Mouse (Mus musculus) kidney, adult 9 months (tissue): ENCODE results near the gene Ormdl1.
A peak's percentile ranks its signal among the peaks of the same experiment; 100 is the strongest.
"Not testable (repeated sequence)": the region's sequence is repeated elsewhere in the genome, so short reads cannot be mapped to it uniquely, and the experiment has no call there.

Experiments used
- DNase-seq: peaks from one replicate; pipeline ENCODE4 v3.0.0; 2022

Gene Ormdl1

DNA sequence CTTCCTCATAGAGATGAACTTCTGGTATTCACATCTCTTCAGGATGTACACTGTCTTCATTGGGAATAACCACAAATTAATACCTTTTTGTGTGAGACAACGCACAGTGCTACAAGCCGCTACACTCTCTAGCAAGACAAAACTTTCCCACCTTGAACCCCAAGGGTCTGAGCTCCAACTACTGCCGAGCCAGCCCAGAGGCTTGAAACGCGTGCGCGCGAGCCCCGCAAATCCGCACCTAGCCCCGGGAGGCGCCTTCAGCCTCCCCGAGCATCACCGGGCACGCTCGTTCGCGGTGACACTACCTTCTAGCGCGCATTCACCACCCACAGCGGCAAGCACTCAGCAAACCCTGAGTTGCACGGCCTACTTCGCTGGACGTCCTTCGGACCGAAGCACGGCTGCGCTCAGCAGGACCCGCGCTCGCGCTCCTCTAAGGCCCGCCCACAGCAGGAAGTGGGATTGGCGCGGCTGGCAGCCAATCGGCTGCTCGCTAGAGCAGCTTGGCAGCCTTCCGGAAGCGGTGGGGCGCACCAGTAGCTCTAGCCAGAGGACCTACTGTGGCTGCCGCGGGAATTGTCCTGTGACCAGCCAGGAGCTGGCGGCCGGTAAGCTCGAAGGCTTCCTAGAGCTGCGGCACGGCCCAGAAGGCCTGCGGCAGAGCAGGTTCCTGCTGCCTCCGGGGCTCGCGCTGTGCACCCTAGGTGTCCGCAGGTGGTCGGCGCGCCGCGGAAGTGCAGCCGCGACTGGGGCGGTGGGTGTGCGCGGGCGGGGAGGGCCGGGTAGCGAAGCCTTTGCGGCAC is at the start of gene Ormdl1, which contains the start of the genes Pms1 and Gm28778:
Ormdl1 (plus strand) TSS at position 515 of the 803 bp plus-strand sequence.
Pms1 (minus strand) TSS at position 438 of the 803 bp plus-strand sequence.
Gm28778 (plus strand) TSS at position 531 of the 803 bp plus-strand sequence.
- peak; percentile 97 for DNase-seq

DNA sequence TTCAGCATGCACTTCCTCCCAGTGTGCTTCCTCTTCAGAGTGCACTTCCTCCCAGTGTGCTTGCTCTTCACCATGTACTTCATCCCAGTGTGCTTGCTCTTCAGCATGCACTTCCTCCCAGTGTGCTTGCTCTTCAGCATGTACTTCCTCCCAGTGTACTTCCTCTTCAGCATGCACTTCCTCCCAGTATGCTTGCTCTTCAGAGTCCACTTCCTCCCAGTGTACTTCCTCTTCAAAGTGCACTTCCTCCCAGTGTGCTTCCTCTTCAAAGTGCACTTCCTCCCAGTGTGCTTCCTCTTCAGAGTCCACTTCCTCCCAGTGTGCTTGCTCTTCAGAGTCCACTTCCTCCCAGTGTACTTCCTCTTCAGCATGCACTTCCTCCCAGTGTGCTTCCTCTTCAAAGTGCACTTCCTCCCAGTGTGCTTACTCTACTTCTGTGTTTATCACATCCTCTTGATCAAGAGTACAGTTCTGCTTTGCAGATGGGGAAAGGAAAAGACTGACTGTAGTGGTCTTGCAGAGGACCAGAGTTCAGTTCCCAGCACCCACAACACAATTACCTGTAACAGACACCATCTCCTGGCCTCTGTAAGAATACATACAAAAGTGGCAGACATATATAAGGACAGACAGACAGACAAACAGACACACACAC is 31.8 kb upstream of the Ormdl1 start:
- DNase-seq, result not testable (repeated sequence)

DNA sequence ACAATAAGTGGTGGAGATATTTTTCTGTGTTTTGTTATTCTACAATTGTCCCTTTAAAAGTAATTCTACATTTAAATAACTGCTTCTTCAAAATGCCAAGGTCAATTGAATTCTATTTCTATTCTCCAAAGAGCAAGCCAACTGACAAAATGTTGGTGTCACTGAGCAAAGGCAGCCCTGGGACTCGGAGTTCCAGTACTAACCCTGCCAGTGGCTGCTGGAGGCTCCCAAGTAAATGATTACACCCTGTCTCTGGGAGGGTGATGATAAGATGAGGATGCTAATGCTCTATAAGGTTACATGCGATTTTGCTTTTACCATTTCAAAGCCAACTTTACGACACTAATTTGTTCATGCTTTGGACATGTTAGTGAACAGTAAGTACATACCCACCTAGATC is 27.0 kb upstream of the Ormdl1 start:
- DNase-seq, result no peak

- DNase-seq, result peak; percentile 34
These were observed 24.2 kb upstream of the Ormdl1 start for GRCm38 (mm10) chr1:53272646-53273045.

DNA sequence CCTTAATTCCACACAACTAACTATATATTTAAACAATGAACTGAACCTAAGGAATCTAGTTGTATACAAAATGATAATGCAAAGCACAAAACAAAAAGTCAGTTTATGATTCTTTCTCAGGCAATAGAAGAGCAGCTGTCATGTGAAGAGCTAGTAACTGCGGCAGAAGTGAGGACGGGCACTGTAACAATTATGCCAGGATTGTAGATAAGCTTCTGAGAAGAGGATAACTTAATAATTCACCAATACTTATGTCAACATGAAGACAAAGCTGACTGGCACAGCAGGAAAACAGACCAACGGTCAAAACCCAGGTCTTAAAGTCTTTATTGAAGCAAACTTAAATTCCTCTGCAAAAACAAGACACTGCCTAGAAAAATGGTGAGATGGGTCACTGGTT is 5.7 kb upstream of the Ormdl1 start:
- peak; percentile 21 for DNase-seq

DNA sequence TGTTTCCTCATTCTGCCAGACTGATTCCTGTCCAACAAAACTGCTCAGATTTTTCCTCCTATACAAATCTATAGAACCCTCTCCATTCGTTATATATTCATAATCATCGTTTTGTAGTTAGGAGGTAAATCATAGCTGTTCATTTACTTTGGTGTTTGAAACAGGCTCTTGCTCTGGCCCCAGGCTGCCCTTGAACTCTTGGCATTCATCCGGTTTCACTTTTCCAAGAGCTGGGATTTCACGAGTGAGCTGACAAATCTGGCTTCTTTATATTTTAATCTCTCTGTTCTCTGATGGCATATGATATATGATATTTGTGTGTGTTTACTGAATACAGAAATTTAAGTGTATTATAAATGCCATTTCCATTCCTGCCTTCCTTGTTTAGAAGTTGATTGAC is 3.6 kb downstream of the Ormdl1 start:
- no peak for DNase-seq

GRCm38 (mm10) chr1:53312989-53313967 is 16.4 kb downstream of the Ormdl1 start, which contains the start of gene Osgepl1:
TSS of gene Osgepl1 (plus strand) at chr1:53313624.
- DNase-seq, result peak; percentile 84

DNA sequence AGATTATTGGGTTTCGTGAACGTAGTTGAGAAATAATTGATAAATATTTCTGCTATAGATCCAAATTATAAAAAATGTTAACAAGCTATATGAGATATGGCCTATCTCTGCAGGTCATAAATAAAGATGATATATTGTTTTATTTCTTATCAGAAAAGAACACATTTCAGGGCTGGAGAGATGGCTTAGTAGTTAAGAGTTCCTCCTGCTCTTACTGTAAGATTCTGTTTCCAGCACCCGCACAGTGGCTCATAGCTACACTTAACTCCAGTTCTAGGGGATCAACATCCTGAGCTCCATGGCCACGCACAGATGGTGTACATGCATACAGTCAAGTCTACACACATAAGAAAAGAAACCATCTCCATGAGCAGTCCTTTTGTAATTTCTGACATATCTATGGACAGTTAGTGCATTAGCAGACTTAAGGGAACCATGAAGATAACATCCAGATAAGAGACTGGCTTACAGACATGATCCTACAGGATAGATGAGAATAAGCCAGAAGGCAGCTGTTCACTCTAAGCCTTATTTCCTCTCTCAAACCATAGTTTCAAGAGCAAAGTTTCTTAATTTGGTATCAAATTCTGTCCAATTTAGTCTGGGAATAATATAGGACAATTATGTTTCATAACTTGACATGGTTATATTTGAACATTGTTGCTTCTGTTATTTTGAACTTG is 24.9 kb downstream of the Ormdl1 start:
- no peak for DNase-seq

DNA sequence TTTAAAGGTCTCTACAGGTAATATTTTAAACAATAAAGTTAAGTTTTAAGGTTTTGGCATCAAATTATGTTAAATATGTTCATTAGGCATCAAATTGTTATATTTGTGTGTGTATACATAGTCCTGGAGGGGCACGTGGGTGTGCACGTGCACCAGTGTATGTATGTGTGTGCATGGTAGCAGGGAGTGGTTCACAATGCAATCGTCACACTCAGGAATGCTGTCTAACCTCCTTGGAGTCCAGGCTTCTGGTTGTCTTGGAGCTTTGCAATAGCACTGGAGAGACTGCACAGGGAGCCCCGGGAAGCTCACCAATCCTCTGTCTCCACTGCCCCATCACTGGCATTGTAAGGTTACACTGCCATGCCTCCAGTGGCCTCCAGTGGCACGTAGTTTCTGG is 26.4 kb downstream of the Ormdl1 start:
- DNase-seq, result no peak

GRCm38 (mm10) chr1:53324277-53324676 is 27.4 kb downstream of the Ormdl1 start:
- no peak for DNase-seq

GRCm38 (mm10) chr1:53324827-53325494 is 28.1 kb downstream of the Ormdl1 start:
- DNase-seq, result no peak

DNA sequence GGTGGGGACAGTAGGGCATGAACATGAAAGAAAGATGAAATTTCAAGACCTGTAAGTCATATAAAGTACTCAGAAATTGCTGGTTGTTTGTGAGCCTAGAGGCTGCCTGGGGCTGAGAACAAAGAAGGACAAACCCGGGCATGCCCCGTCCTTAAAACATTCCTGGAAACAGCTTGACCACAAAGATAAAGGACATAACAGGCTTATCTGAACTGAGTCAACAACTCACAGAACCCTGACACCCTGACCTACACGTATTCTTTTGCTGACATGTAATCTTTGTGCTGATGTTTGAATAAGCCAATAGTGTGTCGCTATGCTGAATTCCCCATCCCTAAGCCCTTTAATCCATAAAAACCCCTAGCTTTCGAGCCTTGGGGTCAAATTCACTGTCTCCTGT is 36.6 kb downstream of the Ormdl1 start:
- DNase-seq, result not testable (repeated sequence)

- no peak for DNase-seq
These were observed 38.6 kb downstream of the Ormdl1 start for GRCm38 (mm10) chr1:53335465-53335864.

GRCm38 (mm10) chr1:53337403-53337802 is 40.5 kb downstream of the Ormdl1 start:
- not testable (repeated sequence) for DNase-seq

GRCm38 (mm10) chr1:53341071-53341470 is 44.2 kb downstream of the Ormdl1 start:
- no peak for DNase-seq

- peak; percentile 99 for DNase-seq
These were observed 55.7 kb downstream of the Ormdl1 start, which contains the start of the genes Asdurf, Gm28551 and Asnsd1 for GRCm38 (mm10) chr1:53352327-53353261. TSS of gene Asdurf (minus strand) at chr1:53352619. TSS of gene Gm28551 (minus strand) at chr1:53352667. TSS of gene Asnsd1 (minus strand) at chr1:53352752.

DNA sequence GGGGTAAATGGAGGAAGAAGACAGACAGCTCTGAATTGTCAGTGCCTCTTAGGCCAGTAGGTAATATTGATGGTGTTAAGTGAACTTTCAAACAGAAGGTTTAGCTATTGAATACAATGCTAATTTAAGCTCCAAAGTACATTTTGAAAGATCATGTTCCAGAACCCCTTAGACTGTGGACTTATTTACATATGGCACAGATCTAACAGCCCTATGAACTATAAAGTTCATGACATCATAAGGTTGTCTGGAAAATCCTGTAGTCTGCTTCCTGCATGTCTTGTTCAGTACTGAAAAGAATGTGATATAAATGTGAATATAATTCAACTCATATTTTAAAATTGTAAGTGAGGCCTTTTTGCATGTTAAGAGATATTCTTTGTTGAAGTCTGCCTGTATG is 62.1 kb downstream of the Ormdl1 start:
- DNase-seq, result no peak
